Mouse (Mus musculus) small intestine, adult 2 months (tissue): ENCODE results near the gene Fam198a. TPM values are rescaled to one million over a fixed set of nuclear protein-coding genes. Genes with fewer than 3 reads are reported as not detected.

Experiments
- H3K27ac ChIP-seq: fragments of 200-500 bp; 2 replicates; pipeline ENCODE4 v1.5.1; 2012; ENCODE audit warnings: low read depth, low read length, control low read depth, inconsistent platforms; ENCODE audit not compliant: insufficient read depth
- H3K27me3 ChIP-seq: fragments of 200-500 bp; 2 replicates; pipeline ENCODE4 v1.6.1; 2012; ENCODE audit warnings: mild to moderate bottlenecking, moderate library complexity, low read length, inconsistent platforms; ENCODE audit not compliant: control insufficient read depth, insufficient read depth
- H3K36me3 ChIP-seq: fragments of 200-500 bp; 2 replicates; pipeline ENCODE4 v1.6.1; 2012; ENCODE audit warnings: mild to moderate bottlenecking, low read length, control low read depth, inconsistent platforms; ENCODE audit not compliant: control insufficient read depth, insufficient read depth
- H3K4me1 ChIP-seq: fragments of 200-500 bp; 2 replicates; pipeline ENCODE4 v1.6.1; 2012; ENCODE audit warnings: low read length, inconsistent platforms, mixed read lengths; ENCODE audit not compliant: control insufficient read depth, insufficient read depth, insufficient read length
- H3K4me3 ChIP-seq: fragments of 200-500 bp; 2 replicates; pipeline ENCODE4 v1.5.1; 2012; ENCODE audit warnings: low read depth, mild to moderate bottlenecking, control low read depth, inconsistent platforms, low read length, moderate library complexity
- CTCF ChIP-seq: fragments of 200-500 bp; IDR thresholded peaks from 2 replicates; pipeline ENCODE4 v1.5.1; 2012; ENCODE audit warnings: low read depth, mild to moderate bottlenecking, control low read depth, inconsistent platforms, low read length, moderate library complexity, mixed read lengths; ENCODE audit not compliant: insufficient replicate concordance, insufficient read length; ENCODE audit errors: extremely low read depth
- POLR2A ChIP-seq: fragments of 200-500 bp; IDR thresholded peaks from 2 replicates; pipeline ENCODE4 v1.6.1; 2012; ENCODE audit warnings: low read depth, mild to moderate bottlenecking, control low read depth, inconsistent platforms, low read length, moderate library complexity
- WGBS: fragments of 180-500 bp; shearing (Covaris S2); methylation state at CpG from one replicate; pipeline ENCODE4 v1.1.7; 2018; 5-methylcytosine and 5-hydroxymethylcytosine counted together
- polyA plus RNA-seq: library from polyadenylated mRNA; depleted of rRNA; stranded (reverse); fragments of >200 nt; gene quantifications from 2 replicates; pipeline ENCODE4 v1.2.3, GENCODE M21; 2012

Fam198a gene
- polyA plus RNA-seq, 1 experiment = 0.24 TPM

DNA sequence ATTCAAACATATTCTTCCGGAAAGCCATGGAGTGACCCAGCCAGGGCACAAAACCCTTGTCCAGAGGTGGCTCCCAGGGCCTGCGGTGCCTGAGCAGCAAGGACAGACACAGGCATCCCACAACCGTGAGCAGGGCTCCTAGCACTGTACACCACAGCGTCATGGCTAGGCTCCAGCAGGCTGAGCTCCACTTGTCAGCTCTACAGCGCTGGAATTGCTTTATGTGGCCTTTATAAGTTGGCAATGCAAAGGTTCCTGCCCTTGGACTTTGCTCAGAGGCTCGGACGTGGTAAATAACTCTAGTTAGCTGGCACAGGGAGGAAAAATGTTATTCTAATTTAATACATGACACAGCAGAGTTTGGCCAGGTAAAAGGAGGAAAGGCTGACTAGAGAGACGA, 34.7 kb upstream of the Fam198a start, which contains the start of gene Cyp8b1:
TSS of gene Cyp8b1 (minus strand) at position 204 of the 400 bp plus-strand sequence.
- Histone ChIP-seq H3K4me3 (no peak within 1 kb of the TSS), H3K27ac (no peak within 1 kb of the TSS)
- WGBS = 28% methylated on average over 8 of the region's 8 CpGs

DNA sequence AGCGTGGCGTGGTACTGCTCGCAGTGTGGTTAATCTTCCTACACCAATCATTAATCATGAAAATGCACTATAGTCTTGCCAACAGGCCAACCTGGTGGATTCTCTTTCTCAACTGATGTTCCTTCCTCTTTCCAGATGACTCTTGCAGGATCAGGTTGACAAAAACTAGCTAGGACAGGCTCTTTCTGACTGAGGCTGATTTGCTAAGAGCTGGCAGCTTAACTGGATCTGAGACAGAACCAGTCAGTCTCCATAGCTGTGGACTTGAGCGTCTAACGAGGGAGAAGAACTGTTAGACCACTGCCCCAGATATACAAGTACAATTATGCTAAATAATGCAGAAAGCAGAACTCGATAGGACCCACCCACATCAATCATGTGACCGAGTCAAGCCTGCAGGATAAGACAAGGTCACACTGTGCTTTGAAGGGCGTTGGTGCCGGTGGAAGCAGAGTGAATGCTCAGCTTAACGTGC, 31.7 kb upstream of the Fam198a start:
- WGBS = 68% methylated on average over 10 of the region's 10 CpGs
- H3K4me3 ChIP-seq = no peak overlapping the region
- H3K36me3 ChIP-seq = no peaks in the 10 kb centered on the region
- H3K27ac ChIP-seq = no peak overlapping the region
- no peaks in the 10 kb centered on the region for H3K27me3 ChIP-seq
- no peak for TF ChIP-seq POLR2A
- TF ChIP-seq CTCF = no peak
- peaks cover 3% of the 10 kb centered on the region for H3K4me1 ChIP-seq

More for the DNA sequence above, 34.7 kb upstream of the Fam198a start, which contains the start of gene Cyp8b1:
- Histone ChIP-seq H3K4me1 (peaks cover 3% of the 10 kb centered on the region), H3K27me3 (no peaks in the 10 kb centered on the region), H3K36me3 (no peaks in the 10 kb centered on the region)
- TF ChIP-seq POLR2A = no peak
- TF ChIP-seq CTCF = no peak

DNA sequence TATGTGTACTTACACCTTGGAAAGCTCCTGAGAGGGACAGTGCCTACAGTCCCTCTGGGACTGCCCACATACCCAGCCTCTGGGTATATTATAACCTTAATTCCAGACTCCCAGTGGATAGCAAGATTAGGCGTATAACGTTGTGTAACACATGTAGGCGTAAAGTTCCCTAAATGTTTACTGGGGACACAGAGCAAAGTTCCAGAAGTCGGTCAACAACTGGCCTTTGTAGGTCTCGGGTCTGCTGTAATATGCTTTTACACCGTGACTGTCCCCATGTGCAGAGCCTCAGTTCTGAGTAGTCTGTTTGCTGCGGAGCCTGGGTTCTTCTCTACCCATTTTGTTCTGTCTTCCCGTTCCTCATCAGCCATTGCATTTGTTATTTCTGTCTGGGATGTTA, 27.3 kb upstream of the Fam198a start:
- peaks cover 4% of the 10 kb centered on the region; the same call in 1 of the 2 replicates for H3K4me1 ChIP-seq
- H3K36me3 ChIP-seq = no peaks in the 10 kb centered on the region
- TF ChIP-seq POLR2A = no peak
- TF ChIP-seq CTCF = no peak
- no peak overlapping the region for H3K27ac ChIP-seq
- H3K27me3 ChIP-seq = no peaks in the 10 kb centered on the region
- H3K4me3 ChIP-seq = no peak overlapping the region
- 65% methylated on average over 8 of the region's 8 CpGs for WGBS

DNA sequence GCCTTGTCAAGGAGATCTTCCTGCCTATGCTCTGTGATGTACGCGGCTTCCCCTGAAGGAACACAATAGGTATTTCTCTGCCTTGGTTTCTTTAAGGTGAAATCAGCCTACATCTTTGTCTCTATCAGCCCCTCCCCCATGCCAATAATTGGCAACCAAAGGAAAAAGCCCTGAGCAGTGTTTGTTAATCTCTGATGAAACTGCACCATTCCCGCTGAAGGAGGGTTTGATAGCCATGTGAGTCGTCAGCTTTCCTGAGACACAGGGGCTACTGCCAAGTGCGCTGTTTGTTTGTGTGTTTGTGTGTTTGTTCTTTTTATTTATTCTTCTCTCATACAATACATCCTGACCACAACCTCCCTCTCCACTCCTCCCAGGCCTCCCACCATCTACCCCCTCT, 26.9 kb upstream of the Fam198a start:
- Histone ChIP-seq H3K36me3 (no peaks in the 10 kb centered on the region), H3K4me3 (no peak overlapping the region), H3K27me3 (no peaks in the 10 kb centered on the region), H3K4me1 (peaks cover 4% of the 10 kb centered on the region; the same call in 1 of the 2 replicates), H3K27ac (no peak overlapping the region)
- no peak for TF ChIP-seq CTCF
- TF ChIP-seq POLR2A = no peak
- 69% methylated on average over 5 of the region's 5 CpGs for WGBS

DNA sequence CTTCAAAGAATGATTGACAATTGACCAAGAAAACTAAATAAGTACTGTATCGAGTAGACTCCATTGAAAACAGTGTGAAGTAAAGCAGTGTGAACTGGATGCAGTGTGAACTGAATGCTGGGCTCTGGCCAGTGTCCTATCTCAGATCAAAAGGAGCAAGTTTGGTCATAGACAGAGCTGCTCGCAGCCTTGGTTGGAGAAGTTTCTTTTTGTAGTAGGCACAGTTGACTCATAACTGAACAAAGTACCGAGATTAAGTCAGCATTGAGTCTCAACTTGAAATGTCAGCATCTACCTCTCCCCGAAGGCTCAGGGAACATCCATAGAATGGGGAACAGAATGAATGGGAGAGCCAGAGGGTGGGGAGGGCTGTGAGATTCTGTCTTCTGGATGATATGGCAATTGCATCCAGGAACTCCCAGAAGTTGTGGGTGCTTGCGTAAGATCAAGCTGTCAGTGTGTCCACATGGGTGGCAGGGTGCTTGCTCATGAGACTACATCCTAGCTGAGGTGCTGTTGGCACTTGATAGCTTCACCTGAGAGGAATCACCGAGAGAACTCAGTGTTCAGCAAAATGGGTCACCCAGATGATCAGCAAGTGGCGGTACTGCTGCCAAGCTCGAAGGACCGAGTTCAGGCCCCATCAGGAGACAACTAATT, 25.8 kb upstream of the Fam198a start:
- Histone ChIP-seq H3K27ac (no peak overlapping the region), H3K4me1 (peaks cover 4% of the 10 kb centered on the region; the same call in 1 of the 2 replicates), H3K36me3 (no peaks in the 10 kb centered on the region), H3K27me3 (no peaks in the 10 kb centered on the region), H3K4me3 (no peak overlapping the region)
- TF ChIP-seq POLR2A = no peak
- no peak for TF ChIP-seq CTCF
- WGBS = 79% methylated on average over 9 of the region's 9 CpGs

DNA sequence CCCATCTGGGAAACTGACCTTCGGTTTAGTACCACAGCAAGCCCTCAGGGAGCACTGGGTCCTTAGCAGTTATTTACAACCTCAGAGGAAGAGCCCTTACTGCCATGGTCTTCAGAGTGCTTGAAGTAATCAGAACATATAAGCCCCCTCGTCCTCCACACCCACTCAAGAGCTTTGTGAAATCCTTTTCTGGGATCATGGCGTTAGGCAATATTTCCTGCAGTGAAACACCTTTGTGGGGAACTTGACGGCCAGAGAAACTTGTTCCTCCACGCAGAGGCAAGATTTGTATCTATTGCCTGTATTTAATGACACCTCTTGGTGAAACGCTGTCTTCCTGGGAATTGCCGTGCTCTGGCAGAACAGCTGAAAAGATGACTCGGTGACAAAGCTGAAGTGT, 24.8 kb upstream of the Fam198a start:
- Histone ChIP-seq H3K4me3 (no peak overlapping the region), H3K4me1 (peaks cover 4% of the 10 kb centered on the region; the same call in 1 of the 2 replicates), H3K27me3 (no peaks in the 10 kb centered on the region), H3K36me3 (no peaks in the 10 kb centered on the region), H3K27ac (no peak overlapping the region)
- 52% methylated on average over 8 of the region's 8 CpGs for WGBS
- no peak for TF ChIP-seq CTCF

DNA sequence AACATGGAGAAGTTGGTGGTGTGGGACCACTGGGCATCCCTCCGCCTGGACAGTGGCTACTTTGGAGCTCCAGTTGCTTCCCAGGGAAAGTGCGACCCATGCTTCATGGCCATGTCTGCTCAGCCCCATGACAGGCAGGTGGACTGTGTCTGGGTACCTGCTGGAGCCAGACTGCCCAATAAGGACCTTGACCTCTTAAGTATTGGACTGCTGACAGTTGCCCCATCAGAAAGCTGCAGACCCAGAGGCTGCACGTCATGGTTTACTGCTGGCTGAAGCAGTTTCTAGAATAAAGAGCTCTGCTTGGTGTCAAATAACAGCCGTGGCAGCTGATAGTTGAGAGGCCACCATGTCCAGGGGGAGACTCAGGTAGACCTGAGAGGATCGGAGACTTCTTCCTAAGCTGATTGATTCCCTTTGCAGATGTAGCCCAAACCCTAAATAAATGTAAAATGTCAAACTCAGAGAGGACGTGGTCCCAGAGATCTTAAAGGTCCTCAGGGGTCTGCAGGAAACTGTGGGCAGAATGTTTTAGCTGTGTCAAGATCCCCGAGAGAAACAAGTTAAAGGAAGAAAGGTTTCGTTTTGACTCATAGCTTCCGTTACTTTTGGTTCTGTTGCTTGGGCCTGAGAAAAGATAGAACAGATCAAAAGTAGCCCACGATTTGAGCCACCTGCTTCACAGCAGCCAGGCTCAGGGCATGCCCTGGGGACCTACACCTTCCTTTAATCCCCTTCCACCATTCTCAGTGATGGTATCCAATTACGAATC, 24.0 kb upstream of the Fam198a start:
- H3K4me3 ChIP-seq = no peak overlapping the region
- 45% methylated on average over 11 of the region's 11 CpGs for WGBS
- H3K27ac ChIP-seq = peak overlapping the region; percentile 36
- no peak for TF ChIP-seq POLR2A
- TF ChIP-seq CTCF = no peak
- H3K36me3 ChIP-seq = no peaks in the 10 kb centered on the region
- H3K4me1 ChIP-seq = peaks cover 4% of the 10 kb centered on the region; the same call in 1 of the 2 replicates
- no peaks in the 10 kb centered on the region for H3K27me3 ChIP-seq

DNA sequence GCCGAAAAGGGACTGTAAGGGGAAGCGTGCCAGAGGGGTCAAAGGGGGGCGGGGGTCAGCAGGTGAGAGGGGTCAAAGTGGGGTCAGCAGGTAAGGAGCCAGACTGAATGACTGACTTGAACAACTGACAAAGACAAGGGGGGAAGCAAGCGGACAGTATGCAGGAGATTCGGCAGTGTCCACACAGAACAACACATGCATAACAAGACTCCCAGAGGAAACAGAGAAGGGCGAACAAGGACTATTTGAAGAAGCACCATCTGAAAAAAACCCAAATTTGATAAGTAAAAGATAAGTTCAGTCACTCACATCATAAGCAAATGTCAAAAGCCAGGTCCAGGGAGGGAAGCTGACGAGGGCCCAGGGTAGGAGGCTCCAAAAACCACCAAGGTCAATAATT, 23.1 kb upstream of the Fam198a start:
- Histone ChIP-seq H3K4me1 (peaks cover 4% of the 10 kb centered on the region; the same call in 1 of the 2 replicates), H3K36me3 (no peaks in the 10 kb centered on the region), H3K4me3 (no peak overlapping the region), H3K27ac (no peak overlapping the region), H3K27me3 (no peaks in the 10 kb centered on the region)
- WGBS = 62% methylated on average over 7 of the region's 7 CpGs
- TF ChIP-seq POLR2A = no peak
- no peak for TF ChIP-seq CTCF
